Mouse (Mus musculus) 416B (cell line): ENCODE results near the gene Lbh.

Experiments
- DNase-seq: peaks from one replicate; pipeline ENCODE4 v3.0.0; 2011; ENCODE audit warnings: low read depth

The Lbh gene

DNA sequence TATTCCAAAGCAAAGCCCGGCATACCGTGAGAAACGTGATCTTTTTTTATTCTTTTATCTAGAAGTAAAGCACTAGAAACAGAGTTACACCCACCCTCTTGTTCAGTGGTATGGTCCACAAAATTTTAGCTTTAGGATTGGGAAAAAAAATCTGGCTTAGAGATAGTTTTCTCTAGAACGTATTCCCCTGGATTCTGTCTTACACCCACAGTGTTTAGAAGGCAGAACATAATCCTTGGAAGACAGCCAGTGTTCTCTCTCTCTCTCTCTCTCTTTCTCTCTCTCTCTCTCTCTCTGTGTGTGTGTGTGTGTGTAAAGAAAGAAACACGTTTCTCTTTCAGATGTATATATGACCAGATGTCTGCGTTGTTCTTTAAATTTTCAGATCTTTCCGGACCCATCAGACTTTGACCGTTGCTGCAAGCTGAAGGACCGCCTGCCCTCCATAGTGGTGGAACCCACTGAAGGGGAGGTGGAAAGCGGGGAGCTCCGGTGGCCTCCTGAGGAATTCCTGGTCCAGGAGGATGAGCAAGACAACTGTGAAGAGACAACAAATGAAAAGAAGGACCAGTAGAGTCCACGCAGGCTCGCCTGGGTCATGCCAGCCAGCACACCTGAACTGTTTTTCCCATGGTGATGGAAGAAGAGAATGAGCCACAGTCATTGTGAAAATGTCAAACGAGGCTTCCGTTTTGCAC is 20.9 kb downstream of the Lbh start:
- no peak for DNase-seq

DNA sequence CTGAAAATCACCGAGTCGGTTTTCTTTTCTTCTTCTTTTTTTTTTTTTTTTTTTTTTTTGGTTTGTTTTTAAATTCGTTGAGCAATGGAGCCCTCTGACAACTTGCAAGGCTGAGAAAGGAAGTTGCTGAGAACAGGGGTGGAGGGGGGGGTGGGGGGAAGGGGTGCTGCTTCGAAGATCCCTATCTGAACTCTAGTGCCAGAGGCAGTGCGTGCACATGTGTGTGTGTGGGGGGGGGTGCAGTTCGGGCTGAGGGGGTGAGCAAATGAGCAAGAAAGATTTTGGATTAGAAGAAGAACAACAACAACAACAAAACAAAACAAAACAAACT is 21.4 kb downstream of the Lbh start:
- DNase-seq, result peak; percentile 48

DNA sequence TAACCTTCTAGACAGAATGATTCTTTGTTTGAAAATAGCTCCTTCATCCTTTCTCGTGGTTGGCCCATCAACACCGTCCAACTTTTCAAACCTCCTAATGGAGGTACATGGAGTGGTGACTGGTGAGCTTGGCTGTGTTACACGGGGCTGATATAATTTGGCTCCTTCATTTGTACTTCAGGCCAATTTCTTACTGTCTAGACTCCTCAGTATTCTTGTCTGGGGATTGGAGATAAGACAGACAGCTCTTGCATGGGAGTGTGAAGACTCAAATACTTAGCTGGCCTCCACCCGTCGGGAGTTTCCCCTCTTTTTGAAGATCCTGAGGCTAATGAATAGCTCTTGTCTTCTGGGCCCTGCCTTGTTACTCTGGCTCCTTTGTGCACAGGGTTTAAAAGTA is 26.3 kb downstream of the Lbh start:
- DNase-seq, result no peak

DNA sequence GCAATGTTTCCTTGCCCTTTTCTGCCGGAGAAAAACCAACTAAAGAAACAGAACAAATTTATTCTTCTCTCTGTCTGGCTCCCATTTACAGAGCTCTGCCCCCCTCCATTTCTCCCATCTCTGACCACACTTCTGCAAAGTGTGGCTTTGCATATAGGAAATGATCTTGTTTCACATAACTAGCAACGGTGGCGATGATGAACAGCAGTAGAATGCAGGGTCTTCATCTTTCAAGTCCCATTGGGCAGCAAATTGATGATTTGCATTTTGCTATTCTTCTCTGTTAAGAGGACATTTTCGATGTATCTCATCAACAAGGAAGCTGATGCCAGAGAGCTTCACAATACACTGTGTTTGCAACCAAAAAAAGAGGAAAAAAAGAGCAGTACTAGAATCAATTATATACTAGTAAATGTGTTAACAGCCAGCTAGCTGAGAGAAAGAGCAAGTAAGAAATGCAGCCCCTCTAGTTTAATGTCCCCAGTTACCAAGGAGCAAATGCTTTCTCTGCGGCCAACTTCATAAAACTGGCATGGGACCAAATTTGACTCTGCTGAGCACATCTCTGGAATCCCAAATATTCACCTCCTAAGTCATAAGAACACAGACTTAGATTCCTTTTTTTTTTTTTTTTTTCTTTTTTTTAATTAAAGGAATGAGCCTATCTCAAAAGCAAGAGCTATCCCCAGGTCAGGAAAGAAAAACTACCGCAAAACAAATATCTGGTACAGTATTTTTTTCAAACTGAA is 29.2 kb downstream of the Lbh start:
- peak; percentile 42 for DNase-seq

DNA sequence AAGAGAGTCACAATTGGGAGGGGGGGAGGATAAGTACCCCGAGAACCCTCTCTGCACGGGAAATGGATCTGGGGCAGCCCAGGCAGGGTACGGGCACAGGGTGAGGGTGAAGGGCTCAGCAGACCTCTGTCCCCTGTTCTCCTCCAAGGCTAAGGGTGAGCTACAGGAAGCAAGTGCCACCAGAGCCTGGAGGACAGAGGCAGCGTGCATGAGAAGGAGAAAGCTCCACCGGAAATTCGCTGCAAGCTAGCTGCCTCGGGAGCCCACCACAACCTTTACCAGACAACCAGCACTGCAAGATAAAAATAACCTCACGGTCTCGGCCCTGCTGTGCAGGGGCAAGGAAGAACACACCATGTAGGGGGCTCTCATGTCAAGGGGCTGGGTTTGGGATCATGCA is 30.0 kb downstream of the Lbh start:
- DNase-seq, result peak; percentile 84

DNA sequence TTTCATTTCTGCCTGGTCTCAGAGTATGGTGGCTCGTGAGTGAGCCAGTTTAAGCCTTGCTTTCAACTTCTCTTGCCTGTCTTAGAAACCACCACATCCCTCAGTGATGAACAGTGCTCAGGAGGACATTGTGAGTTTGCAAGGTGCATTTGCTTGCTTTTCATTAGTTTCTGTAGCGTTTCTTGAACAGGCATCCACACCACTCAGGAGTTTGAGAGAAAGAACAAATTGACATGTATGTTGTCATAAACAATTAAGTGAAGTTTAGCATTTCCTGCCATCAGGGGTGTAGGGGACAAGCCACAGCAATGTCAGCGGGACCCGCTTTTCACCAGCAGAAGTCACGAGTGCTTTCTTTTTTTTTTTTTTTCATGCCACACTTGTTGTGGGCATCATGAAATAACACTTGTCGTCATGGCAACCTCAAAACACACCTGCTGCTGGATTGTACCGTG is 31.2 kb downstream of the Lbh start:
- no peak for DNase-seq

DNA sequence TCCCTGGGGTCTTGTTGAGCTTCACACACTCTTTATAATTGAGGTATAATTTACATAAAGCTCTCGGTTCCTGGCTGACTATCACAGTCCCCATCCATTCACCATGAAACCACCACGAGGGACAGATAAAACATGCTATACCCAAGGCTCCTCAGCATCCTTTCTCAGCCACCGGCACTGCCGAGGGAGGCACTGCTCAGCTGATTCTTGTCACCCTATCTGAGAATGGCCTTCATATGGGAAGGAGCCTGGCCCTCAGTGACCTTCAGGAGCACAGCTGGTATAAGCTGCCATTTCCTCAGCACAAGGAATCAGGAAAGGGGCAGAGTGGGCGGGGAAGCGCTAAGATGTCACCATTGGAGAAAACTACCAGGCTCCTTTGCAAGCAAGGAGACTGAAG is 33.2 kb downstream of the Lbh start:
- no peak for DNase-seq

DNA sequence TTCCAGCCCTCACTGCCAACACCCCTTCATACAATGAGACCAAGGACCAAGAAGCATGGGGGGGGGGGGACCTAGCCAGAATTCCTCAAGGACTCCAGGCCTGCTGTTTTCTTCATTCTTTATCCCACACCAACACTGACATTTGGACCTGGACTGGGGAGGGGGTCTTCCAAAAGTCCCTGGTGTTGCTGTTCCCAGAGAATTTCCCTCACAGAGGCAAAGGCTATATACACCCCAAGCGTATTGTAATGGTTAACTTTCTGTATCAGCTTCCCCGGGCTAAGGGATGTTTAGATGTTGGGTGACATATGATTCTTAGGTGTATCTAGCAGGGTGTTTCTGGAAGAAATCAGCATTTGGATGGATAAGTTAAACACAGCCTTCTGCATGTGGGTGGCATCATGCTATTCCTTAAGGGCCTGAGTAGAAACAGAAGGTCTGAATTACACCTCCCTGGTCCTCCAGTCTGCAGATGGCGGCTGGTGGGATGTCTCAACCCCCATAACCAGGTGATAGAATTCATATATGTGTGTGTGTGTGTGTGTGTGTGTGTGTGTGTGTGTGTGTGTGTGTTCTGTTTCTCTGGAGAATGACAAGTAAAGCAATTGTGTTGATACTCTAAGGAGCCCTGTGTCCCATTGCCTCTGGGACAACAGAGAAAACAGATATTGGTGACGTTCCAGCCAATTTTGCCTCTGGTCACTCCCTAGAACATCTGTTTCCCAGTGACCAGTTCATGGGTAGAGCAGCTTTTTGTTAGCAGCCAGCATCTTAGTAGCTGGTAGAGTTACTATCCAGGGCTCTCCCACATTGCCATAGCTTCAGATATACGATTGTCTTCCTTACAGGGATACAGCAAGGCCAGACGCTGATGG is 35.9 kb downstream of the Lbh start:
- no peak for DNase-seq

DNA sequence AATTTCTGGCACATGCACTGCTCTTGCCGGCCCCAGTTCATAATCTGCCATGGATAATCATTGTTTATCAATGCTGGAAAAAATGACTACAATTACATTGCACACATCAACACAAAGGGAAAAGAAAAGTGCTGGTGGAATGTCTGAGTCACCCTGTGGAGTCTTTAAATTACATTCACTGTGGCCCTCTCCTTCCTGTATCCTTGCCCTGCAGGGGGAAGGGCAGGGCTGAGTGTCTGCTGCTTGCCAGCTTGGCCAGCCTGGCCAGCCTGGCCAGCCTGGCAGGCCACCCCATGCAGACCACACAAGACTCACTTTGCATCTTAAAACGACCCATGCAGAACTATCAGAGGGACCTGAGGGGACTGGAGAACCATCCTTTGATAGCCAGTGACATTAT is 37.4 kb downstream of the Lbh start:
- peak; percentile 94 for DNase-seq

DNA sequence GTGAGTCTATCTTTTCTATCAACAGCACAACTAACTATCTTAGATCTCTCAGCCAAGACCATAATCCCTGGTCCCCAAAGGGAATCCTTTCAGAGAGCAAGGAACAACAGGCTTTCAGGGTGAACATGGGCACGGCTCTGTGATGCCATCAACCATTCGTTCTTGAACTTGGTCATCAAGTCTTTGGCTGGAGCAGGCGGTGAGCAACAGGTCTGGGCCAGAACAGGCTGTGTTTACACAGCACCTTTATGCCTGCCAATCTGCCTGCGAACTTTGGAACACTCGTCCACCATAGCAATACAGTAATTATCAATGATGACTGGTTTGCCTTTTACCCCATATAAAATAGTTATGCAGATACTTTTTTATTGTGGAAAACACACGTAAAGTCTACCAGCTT is 38.9 kb downstream of the Lbh start:
- no peak for DNase-seq

DNA sequence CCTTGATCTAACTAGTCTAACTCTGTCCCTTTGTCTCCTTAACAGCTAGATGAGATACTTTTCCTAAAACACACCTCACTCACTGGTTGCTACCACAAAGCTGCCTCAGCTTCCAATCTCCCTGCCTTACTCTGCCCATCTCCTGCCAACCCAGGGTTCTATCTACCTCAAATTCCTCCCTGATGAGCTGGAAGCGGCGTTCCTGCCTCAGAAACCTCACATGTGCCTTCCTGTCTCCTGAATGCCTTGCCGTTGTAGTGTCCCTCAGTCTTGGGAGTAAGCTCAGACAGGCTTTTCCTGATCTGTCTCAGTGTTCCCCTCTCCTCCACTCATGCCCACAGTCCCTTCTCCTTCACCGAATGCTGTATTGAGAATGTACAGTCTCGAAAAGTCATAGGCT is 40.8 kb downstream of the Lbh start:
- DNase-seq, result no peak

DNA sequence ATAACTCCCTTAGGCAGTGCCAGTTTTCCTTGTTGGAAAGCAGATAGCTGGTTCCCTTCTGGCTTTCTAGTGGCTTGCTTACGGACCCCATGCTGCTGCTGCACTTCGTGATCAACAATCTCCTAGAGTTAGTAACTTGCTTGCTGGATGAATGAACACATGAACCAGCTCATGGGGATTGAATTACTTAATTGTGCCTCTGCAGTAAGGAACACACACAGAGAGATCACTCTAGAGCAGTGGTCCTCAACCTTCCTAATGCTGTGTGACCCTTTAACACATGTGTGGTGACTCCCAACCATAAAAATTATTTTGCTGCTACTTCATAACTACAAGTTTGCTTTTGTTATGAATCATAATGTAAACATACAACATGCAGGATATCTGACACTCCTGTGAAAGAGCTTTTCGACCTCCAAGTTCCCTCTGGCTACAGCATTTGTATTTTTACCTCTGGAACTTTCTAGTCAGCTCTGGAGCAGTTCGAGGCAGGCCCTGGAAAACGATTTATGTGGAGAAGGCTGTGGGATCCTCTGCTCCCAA is 41.5 kb downstream of the Lbh start:
- no peak for DNase-seq

DNA sequence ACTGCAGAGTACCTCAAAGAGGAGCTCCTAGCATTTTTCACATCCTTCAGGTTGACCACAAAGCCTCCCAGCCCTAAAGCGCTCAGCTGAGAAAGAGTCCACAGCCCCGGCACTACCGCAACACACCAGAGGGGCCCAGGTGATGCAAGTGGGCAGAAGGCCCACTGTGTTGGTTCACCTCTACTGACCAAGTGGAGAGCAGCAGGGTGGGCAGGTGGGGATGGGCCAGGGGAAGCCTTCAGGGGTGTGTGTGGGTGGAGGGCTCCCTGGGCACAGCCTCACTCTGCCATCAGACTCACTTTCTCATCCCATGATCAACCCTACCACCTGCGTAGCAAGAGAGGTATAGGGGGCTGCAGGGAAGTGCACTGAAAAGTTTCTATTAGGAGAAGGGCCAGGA is 42.1 kb downstream of the Lbh start:
- no peak for DNase-seq

DNA sequence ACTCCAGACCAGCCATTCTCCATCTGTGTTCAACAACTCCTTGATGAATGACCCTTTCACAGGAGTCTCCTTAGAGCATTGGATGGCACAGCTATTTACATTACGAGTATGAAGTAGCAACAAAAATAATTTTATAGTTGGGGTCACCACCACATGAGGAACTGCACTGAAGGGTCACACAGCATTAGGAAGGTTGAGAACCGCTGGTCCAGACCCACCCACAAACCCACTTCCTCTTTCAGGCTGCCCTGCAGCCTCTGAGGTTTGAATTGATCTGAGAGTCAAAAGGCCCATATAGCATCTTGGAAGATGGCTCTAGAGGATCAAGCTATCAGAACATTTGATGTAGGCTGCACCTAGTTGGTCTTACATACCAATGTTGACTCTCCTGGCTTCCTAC is 42.8 kb downstream of the Lbh start:
- peak; percentile 77 for DNase-seq

DNA sequence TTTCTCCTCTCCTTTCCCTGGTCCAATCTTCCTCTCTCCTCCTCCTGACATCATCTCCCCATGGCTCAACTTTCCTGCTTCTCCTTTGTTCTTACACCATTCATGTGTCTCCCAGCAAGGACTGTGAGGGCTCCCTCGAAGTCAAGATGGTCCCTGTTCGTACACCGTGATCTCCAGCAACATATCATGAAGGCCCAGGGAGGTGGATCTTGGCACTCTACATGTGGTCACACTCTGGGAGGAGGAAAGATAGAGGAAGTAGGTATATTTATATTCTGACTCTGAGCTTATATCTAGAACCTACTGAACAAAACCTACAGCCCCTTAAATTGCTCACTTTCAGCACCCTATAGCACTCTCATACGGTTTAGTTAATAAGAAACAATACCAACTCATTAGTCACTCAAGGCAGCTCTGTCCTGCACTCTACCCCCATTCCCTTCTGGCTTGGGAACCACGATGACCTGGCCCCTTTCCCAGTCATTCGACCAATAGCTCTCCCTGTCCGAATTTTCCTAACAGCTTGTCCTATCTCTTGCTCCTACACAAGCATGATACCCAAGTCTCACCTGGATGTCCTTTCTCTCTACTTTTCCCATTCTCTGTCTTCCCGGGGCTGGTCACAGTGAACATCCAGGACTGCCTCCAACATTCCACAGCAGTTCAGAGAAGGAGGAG is 44.0 kb downstream of the Lbh start:
- DNase-seq, result no peak

DNA sequence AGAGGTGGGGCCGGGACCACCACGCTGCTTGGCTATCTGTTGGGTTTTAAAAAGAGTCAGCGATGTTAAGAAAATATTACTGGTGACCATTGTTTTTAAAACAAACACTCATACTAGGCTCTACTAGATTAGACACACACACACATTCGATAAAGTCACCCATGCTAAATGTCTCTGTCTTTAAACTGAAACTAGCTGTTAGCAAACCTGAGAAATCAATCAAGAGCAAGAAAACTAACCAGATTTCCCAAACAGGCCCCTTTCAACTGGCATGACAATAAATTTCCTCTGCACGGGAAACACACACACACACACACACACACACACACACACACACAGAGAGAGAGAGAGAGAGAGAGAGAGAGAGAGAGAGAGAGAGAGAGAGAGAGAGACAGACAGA is 47.6 kb downstream of the Lbh start:
- no peak for DNase-seq

DNA sequence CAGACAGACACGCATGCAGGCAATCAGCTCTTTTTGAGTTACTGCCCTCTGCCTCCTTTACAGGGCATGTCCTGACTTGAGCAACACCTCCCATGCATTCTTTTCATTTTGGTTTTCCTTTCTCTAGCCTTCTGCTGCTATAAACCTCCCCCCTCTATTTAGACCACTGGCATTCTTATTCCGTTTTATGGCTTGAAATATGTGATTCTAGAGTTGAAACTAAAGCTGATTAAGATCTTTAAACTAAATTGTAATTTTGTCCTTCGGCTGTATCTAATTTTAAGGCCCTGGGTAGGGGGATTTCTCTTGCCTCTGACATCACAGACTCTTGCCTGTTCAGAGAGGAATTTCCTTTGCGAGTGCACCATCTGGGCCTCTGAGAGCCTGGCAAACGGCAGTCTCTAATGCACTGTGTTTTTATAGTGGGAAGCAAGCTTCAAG is 48.0 kb downstream of the Lbh start:
- no peak for DNase-seq

DNA sequence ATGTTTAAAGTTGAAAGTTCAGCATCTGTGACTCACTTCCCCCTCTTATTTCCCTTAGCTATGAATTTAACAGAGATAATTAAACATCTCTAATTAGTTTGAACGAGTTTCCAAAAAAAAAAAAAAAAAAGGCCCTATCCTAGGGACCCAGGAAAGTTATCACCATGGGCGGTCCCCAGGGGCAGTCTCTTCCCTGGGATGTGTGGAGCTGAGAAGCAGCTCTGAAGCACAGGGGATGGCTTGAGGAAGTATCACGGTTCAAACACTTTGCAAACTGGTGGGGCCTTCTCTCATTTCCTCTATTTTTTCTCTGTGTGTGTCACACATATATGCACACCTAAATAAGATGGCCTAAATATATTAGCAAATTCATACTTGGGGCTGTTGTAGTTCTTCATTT is 48.8 kb downstream of the Lbh start:
- peak; percentile 43 for DNase-seq

DNA sequence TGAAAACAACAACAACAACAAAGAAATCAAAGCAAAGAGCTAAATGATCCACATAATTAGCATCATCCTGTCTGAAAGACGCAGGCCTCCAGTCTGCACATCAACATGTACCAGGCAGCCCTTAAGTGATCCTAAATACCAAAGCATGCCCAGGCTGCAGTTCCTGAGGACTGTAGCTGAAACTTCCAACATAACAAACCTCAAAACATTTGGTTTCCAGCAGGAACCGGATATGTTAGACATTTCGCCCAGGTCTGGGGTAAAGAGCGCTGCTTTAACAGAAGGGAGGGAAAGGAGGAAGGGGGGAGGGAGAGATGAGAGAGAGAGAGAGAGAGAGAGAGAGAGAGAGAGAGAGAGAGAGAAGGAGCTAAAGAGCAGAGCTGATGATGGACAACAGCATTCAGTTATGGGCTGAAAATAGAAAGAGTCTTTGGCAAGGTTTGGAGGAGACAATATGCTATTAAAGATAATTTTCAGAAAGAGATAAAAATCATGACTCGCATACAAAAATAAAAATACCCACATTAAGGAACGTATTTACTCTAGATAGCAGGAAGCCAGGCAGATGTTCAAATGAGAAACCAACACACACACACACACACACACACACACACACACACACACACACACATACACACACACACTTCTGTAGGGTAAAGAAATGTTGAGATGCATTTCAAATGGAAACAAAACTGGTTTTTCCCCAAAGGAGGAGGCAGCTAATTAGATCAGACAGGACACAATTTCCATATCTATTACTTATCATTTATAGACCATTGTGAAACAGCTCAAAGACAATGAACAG is 49.5 kb downstream of the Lbh start:
- DNase-seq, result peak; percentile 52

DNA sequence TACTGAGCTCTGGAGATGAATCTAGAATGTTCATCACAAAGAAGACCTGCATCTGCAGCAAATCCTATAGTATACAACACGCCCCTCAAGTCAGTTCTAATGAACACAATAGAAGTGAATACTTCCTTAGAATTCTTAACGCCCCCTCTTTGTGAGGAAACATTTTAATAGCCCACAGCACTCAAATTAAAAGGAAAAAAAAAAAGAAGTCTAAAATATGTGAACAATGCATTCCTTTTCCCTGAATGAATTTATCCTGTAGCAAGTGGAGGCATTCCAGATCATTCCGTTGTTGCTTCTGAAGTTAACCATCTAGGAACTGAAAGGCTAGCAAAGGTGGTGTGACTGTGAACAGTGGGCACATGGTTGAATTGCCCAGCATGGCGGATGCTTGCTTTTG is 50.6 kb downstream of the Lbh start:
- no peak for DNase-seq

DNA sequence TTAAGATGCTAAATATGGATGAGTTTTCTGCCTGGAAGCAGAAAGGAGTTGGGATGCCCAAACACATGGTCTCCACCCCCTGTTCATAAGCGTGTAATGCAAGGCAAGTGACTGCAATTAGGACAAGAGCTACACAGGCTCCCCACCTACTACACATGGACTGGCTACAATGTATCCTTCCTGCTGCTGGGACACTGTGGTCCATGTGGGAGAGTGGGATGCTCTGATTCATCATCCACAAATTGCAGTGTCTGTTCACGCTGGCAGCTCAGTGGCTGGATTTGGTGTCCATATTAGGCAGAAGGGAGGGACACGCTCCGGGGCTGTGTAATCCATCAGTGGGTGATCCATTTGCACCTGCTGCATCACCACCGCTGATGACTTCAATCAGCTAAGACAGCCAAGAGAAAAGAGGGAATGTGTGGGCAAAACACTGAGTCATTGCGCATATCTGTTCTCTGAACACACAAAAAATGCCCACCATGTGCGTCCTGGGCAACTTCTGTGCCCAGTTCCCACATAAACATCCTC is 52.6 kb downstream of the Lbh start:
- DNase-seq, result no peak
